ENCODE assay signal across 10 mouse cellular contexts in the genomic region with DNA sequence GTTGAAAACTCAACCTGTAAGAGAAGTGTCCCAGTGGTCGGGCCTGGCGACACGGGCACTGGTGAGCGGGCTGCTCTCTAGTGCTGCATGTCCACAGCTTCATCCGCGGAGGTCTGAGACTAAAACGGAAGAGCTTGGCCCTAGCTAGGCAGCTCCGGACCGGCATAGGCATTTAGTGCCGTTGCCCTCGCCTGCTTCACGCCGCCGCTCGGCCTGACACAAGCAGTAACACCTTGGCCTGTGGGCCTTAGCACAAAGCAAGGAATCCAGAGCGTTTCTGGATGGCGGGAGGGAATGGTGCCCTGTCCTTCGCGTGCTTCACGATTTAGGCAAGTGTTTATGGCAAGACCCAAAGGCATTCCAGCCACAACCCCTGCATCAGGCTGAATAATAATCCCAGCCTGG. TPM values are rescaled to one million over a fixed set of nuclear protein-coding genes. Genes with fewer than 3 reads are reported as not detected.
DNase-seq lines count a peak whose midpoint lies in the region; ATAC-seq and TF ChIP-seq lines count a peak whose summit lies in the region.
"Had no signal": no experiment of that assay in that cellular context is flagged by ENCODE, and none has a peak within 500 bp of the region (broad histone marks: within the 10 kb centered on the region; RNA-seq: fewer than 3 reads in every experiment).

No protein-coding gene starts in this region.

- no peaks in the 10 kb centered on the region for H3K36me3 ChIP-seq in liver, postnatal 0 days (replicated peaks; ENCODE audit: insufficient read depth, low read length)
- H3K36me3 ChIP-seq in forebrain, embryonic 13.5 days (ENCODE audit: poor library complexity, severe bottlenecking), result no peaks in the 10 kb centered on the region
- H3K36me3 ChIP-seq in intestine, embryonic 16.5 days (ENCODE audit: control insufficient read depth, insufficient read depth, low read length), result no peaks in the 10 kb centered on the region
- no peaks in the 10 kb centered on the region for H3K36me3 ChIP-seq in neural tube, embryonic 15.5 days

- H3K9ac ChIP-seq in liver, postnatal 0 days (replicated peaks), result no peak overlapping the region
- no peak overlapping the region for H3K9ac ChIP-seq in forebrain, embryonic 13.5 days
- H3K9ac ChIP-seq in intestine, embryonic 16.5 days (ENCODE audit: low read depth, low read length), result no peak overlapping the region
- no peak overlapping the region for H3K9ac ChIP-seq in neural tube, embryonic 15.5 days (replicated peaks)

- no peak for ATAC-seq in liver, postnatal 0 days
- peak; percentile 48 for ATAC-seq in forebrain, embryonic 13.5 days
- peak; percentile 59 for ATAC-seq in intestine, embryonic 16.5 days
- peak; percentile 36; the same call in 1 of the 2 replicates for ATAC-seq in neural tube, embryonic 15.5 days (ENCODE audit: low FRiP score)

- H3K4me1 ChIP-seq in liver, postnatal 0 days (ENCODE audit: insufficient read depth), result no peaks in the 10 kb centered on the region
- H3K4me1 ChIP-seq in forebrain, embryonic 13.5 days, result peaks cover 14% of the 10 kb centered on the region
- peaks cover 6% of the 10 kb centered on the region; the same call in 1 of the 2 replicates for H3K4me1 ChIP-seq in intestine, embryonic 16.5 days (ENCODE audit: control insufficient read depth, insufficient read depth, low read length)
- H3K4me1 ChIP-seq in neural tube, embryonic 15.5 days, result peaks cover 18% of the 10 kb centered on the region

- no peak for TF ChIP-seq CTCF in liver, postnatal 0 days (IDR thresholded peaks at IDR 0.05; ENCODE audit: low read depth)

- H3K27ac ChIP-seq in liver, postnatal 0 days (ENCODE audit: low read depth), result no peak overlapping the region
- no peak overlapping the region for H3K27ac ChIP-seq in forebrain, embryonic 13.5 days
- no peak overlapping the region for H3K27ac ChIP-seq in intestine, embryonic 16.5 days (ENCODE audit: low read length)
- H3K27ac ChIP-seq in neural tube, embryonic 15.5 days (replicated peaks), result no peak overlapping the region

- 2% methylated on average over 20 of the region's 20 CpGs for WGBS in liver, postnatal 0 days (ENCODE audit: insufficient replicate concordance)
- 2% methylated on average over 20 of the region's 20 CpGs for WGBS in forebrain, embryonic 13.5 days
- WGBS in intestine, embryonic 16.5 days, result 6% methylated on average over 20 of the region's 20 CpGs
- WGBS in neural tube, embryonic 15.5 days, result 3% methylated on average over 20 of the region's 20 CpGs

- no peak for TF ChIP-seq EP300 in liver, postnatal 0 days (IDR thresholded peaks at IDR 0.05; ENCODE audit: low read depth)

- no peaks in the 10 kb centered on the region for H3K9me3 ChIP-seq in liver, postnatal 0 days (ENCODE audit: low read length)
- H3K9me3 ChIP-seq in forebrain, embryonic 13.5 days (replicated peaks), result no peaks in the 10 kb centered on the region
- no peaks in the 10 kb centered on the region for H3K9me3 ChIP-seq in intestine, embryonic 16.5 days (ENCODE audit: control insufficient read depth, low read length)
- no peaks in the 10 kb centered on the region for H3K9me3 ChIP-seq in neural tube, embryonic 15.5 days (replicated peaks)

- no peak overlapping the region for H3K4me2 ChIP-seq in liver, postnatal 0 days (ENCODE audit: low read depth, low read length)
- H3K4me2 ChIP-seq in forebrain, embryonic 13.5 days, result peak overlapping the region; percentile 48
- peak overlapping the region; percentile 9; the same call in 1 of the 2 replicates for H3K4me2 ChIP-seq in intestine, embryonic 16.5 days (ENCODE audit: low read depth, low read length)
- H3K4me2 ChIP-seq in neural tube, embryonic 15.5 days, result peak overlapping the region; percentile 44

- peak; percentile 5 for DNase-seq in liver
- DNase-seq in liver, postnatal 0 days, result no peak
- no peak for DNase-seq in yolk sac, embryonic 10.5 days (ENCODE audit: low spot score)
- no peak for DNase-seq in urinary bladder, postnatal 25 days (ENCODE audit: low spot score)
- DNase-seq in adrenal gland, postnatal 36 days, result no peak

- H3K4me3 ChIP-seq in liver, postnatal 0 days (ENCODE audit: low read depth, low read length), result no peak overlapping the region
- H3K4me3 ChIP-seq in forebrain, embryonic 13.5 days, result peak overlapping the region; percentile 25
- no peak overlapping the region for H3K4me3 ChIP-seq in intestine, embryonic 16.5 days (ENCODE audit: low read length)
- H3K4me3 ChIP-seq in neural tube, embryonic 15.5 days (replicated peaks), result no peak overlapping the region; the same call in 1 of the 2 replicates
- H3K4me3 ChIP-seq: erythroblast, embryonic 14.5 days had no signal

- peaks cover 70% of the 10 kb centered on the region for H3K27me3 ChIP-seq in liver, postnatal 0 days (ENCODE audit: insufficient read depth, low read length)
- peaks cover 89% of the 10 kb centered on the region for H3K27me3 ChIP-seq in forebrain, embryonic 13.5 days
- H3K27me3 ChIP-seq in intestine, embryonic 16.5 days (replicated peaks; ENCODE audit: control insufficient read depth, insufficient read depth, low read length), result peaks cover 63% of the 10 kb centered on the region
- peaks cover 80% of the 10 kb centered on the region for H3K27me3 ChIP-seq in neural tube, embryonic 15.5 days (replicated peaks)
- H3K27me3 ChIP-seq: Patski had no signal

RNA-seq across cellular contexts. Expression of a gene that starts 9.2 kb away (rescaled TPM):
- polyA plus RNA-seq in liver, postnatal 0 days (2015; fragmentation: Nextera tagmentation; extraction: Ambion mirVana), result 0.02 TPM in 1 of 2 replicates, not detected in the other
- polyA plus RNA-seq in forebrain, embryonic 13.5 days (2015; fragmentation: Nextera tagmentation; extraction: Ambion mirVana), result 1.7 and 2.2 TPM in 2 replicates
- polyA plus RNA-seq in intestine, embryonic 16.5 days (2015; fragmentation: Nextera tagmentation; extraction: Ambion mirVana), result 0.22 and 0.26 TPM in 2 replicates
- 0.87 and 0.98 TPM in 2 replicates for polyA plus RNA-seq in neural tube, embryonic 15.5 days (2015; fragmentation: Nextera tagmentation; extraction: Ambion mirVana)
- total RNA-seq in adrenal gland, postnatal 36 days (2021), result 1 to 10 TPM in 1 of 2 experiments, under 1 TPM in 1; 0.82 to 1.1 TPM
- polyA plus RNA-seq: erythroblast, embryonic 14.5 days had no signal
